Mouse (Mus musculus): ENCODE results near the gene Tcea3.

Gene Tcea3

GRCm38 (mm10) chr4:136317667-136318066, 70.1 kb downstream of the Tcea3 start:
- DNase-seq (ENCODE audit: low spot score in 2 of 2): no peak

- DNase-seq (ENCODE audit: low spot score in 2 of 2): no peak
Observed at GRCm38 (mm10) chr4:136320016-136320415, 72.5 kb downstream of the Tcea3 start.

GRCm38 (mm10) chr4:136324226-136324625, 76.7 kb downstream of the Tcea3 start:
- DNase-seq (ENCODE audit: low spot score in 2 of 2): no peak

Data from urinary bladder, postnatal 36 days (tissue).